Mouse (Mus musculus) ES-E14 (cell line): ENCODE results near the gene Cnp.

Experiments used
- HCFC1 ChIP-seq: IDR thresholded peaks from 2 replicates; pipeline ENCODE4 v1.6.1; 2012; ENCODE audit warnings: low read length, inconsistent platforms, borderline replicate concordance; ENCODE audit not compliant: insufficient read depth
- ZC3H11A ChIP-seq: IDR thresholded peaks from 2 replicates; pipeline ENCODE4 v1.6.1; 2012; ENCODE audit warnings: low read depth, mild to moderate bottlenecking, inconsistent platforms, low read length, borderline replicate concordance
- ZNF384 ChIP-seq: IDR thresholded peaks from 2 replicates; pipeline ENCODE4 v1.6.1; 2012; ENCODE audit warnings: low read depth, low read length, inconsistent platforms

GRCm38 (mm10) chr11:100616332-100616731 is 41.6 kb downstream of the Cnp start:
- TF ChIP-seq ZNF384: no peak
- no peak for TF ChIP-seq HCFC1
- TF ChIP-seq ZC3H11A: no peak
